Mouse (Mus musculus): ENCODE data around the gene Ipcef1. TPM values are rescaled to one million over a fixed set of nuclear protein-coding genes. Genes with fewer than 3 reads are reported as not detected.
A peak's percentile ranks its signal among the peaks of the same experiment; 100 is the strongest.

Gene Ipcef1
- polyA plus RNA-seq, 1 experiment from 2014 or later = 0.27 TPM

- no peaks in the 10 kb centered on the region for H3K36me3 ChIP-seq (ENCODE audit: insufficient read depth, low read length)
- no peaks in the 10 kb centered on the region for H3K27me3 ChIP-seq (replicated peaks; ENCODE audit: insufficient read depth, low read length)
- H3K9ac ChIP-seq (replicated peaks; ENCODE audit: low read depth) = no peak overlapping the region
- H3K4me2 ChIP-seq (replicated peaks; ENCODE audit: low read depth, low read length) = no peak overlapping the region
- ATAC-seq (no peak), DNase-seq (ENCODE audit: low spot score) (no peak)
- no peak overlapping the region for H3K4me3 ChIP-seq (ENCODE audit: low read depth, low read length)
- TF ChIP-seq EP300 (IDR thresholded peaks at IDR 0.05) (no peak), CTCF (IDR thresholded peaks at IDR 0.05) (no peak)
- no peaks in the 10 kb centered on the region for H3K4me1 ChIP-seq (ENCODE audit: insufficient read depth, low read depth, low read length)
- 77% methylated on average over 2 of the region's 2 CpGs for WGBS
- H3K27ac ChIP-seq (ENCODE audit: low read length) = no peak overlapping the region
- no peaks in the 10 kb centered on the region for H3K9me3 ChIP-seq (ENCODE audit: low read length)
Observed at GRCm38 (mm10) chr10:7074231-7074630, 22.0 kb upstream of the Ipcef1 start.

- no peaks in the 10 kb centered on the region for H3K4me1 ChIP-seq (ENCODE audit: insufficient read depth, low read depth, low read length)
- no peak overlapping the region for H3K4me3 ChIP-seq (ENCODE audit: low read depth, low read length)
- ATAC-seq (no peak), DNase-seq (ENCODE audit: low spot score) (no peak)
- no peaks in the 10 kb centered on the region for H3K9me3 ChIP-seq (ENCODE audit: low read length)
- H3K36me3 ChIP-seq (ENCODE audit: insufficient read depth, low read length) = no peaks in the 10 kb centered on the region
- H3K27me3 ChIP-seq (replicated peaks; ENCODE audit: insufficient read depth, low read length) = no peaks in the 10 kb centered on the region
- H3K4me2 ChIP-seq (replicated peaks; ENCODE audit: low read depth, low read length) = no peak overlapping the region
- WGBS = 64% methylated on average over 5 of the region's 5 CpGs
- TF ChIP-seq CTCF (IDR thresholded peaks at IDR 0.05) (no peak), EP300 (IDR thresholded peaks at IDR 0.05) (no peak)
- H3K9ac ChIP-seq (replicated peaks; ENCODE audit: low read depth) = no peak overlapping the region
- no peak overlapping the region for H3K27ac ChIP-seq (ENCODE audit: low read length)
Observed at GRCm38 (mm10) chr10:7070924-7071323, 18.6 kb upstream of the Ipcef1 start.

- H3K27ac ChIP-seq (ENCODE audit: low read length) = no peak overlapping the region
- H3K36me3 ChIP-seq (ENCODE audit: insufficient read depth, low read length) = no peaks in the 10 kb centered on the region
- DNase-seq (ENCODE audit: low spot score) (no peak), ATAC-seq (no peak)
- 53% methylated on average over 8 of the region's 8 CpGs for WGBS
- no peaks in the 10 kb centered on the region for H3K9me3 ChIP-seq (ENCODE audit: low read length)
- TF ChIP-seq CTCF (IDR thresholded peaks at IDR 0.05) = no peak
- no peak for TF ChIP-seq EP300 (IDR thresholded peaks at IDR 0.05)
- H3K4me1 ChIP-seq (ENCODE audit: insufficient read depth, low read depth, low read length) = no peaks in the 10 kb centered on the region
- no peak overlapping the region for H3K4me3 ChIP-seq (ENCODE audit: low read depth, low read length)
- H3K27me3 ChIP-seq (replicated peaks; ENCODE audit: insufficient read depth, low read length) = no peaks in the 10 kb centered on the region
- H3K9ac ChIP-seq (replicated peaks; ENCODE audit: low read depth) = no peak overlapping the region
- H3K4me2 ChIP-seq (replicated peaks; ENCODE audit: low read depth, low read length) = no peak overlapping the region
Observed at GRCm38 (mm10) chr10:7070100-7070835, 18.0 kb upstream of the Ipcef1 start.

GRCm38 (mm10) chr10:7069090-7069489 is 16.8 kb upstream of the Ipcef1 start:
- Histone ChIP-seq H3K4me3 (ENCODE audit: low read depth, low read length) (no peak overlapping the region), H3K27ac (ENCODE audit: low read length) (no peak overlapping the region), H3K27me3 (replicated peaks; ENCODE audit: insufficient read depth, low read length) (no peaks in the 10 kb centered on the region), H3K9ac (replicated peaks; ENCODE audit: low read depth) (no peak overlapping the region), H3K4me2 (replicated peaks; ENCODE audit: low read depth, low read length) (no peak overlapping the region), H3K4me1 (ENCODE audit: insufficient read depth, low read depth, low read length) (no peaks in the 10 kb centered on the region), H3K36me3 (ENCODE audit: insufficient read depth, low read length) (no peaks in the 10 kb centered on the region), H3K9me3 (ENCODE audit: low read length) (no peaks in the 10 kb centered on the region)
- TF ChIP-seq EP300 (IDR thresholded peaks at IDR 0.05) (no peak), CTCF (IDR thresholded peaks at IDR 0.05) (no peak)
- whole genome bisulfite sequencing = 83% methylated on average over 2 of the region's 2 CpGs
- ATAC-seq (no peak), DNase-seq (ENCODE audit: low spot score) (no peak)

GRCm38 (mm10) chr10:7068608-7069007 is 16.3 kb upstream of the Ipcef1 start:
- H3K4me1 ChIP-seq (ENCODE audit: insufficient read depth, low read depth, low read length) = no peaks in the 10 kb centered on the region
- no peak overlapping the region for H3K4me3 ChIP-seq (ENCODE audit: low read depth, low read length)
- no peak overlapping the region for H3K9ac ChIP-seq (replicated peaks; ENCODE audit: low read depth)
- H3K36me3 ChIP-seq (ENCODE audit: insufficient read depth, low read length) = no peaks in the 10 kb centered on the region
- no peak overlapping the region for H3K27ac ChIP-seq (ENCODE audit: low read length)
- H3K4me2 ChIP-seq (replicated peaks; ENCODE audit: low read depth, low read length) = no peak overlapping the region
- 66% methylated on average over 12 of the region's 12 CpGs for WGBS
- peak; percentile 27 for DNase-seq (ENCODE audit: low spot score)
- H3K9me3 ChIP-seq (ENCODE audit: low read length) = no peaks in the 10 kb centered on the region
- H3K27me3 ChIP-seq (replicated peaks; ENCODE audit: insufficient read depth, low read length) = no peaks in the 10 kb centered on the region
- TF ChIP-seq CTCF (IDR thresholded peaks at IDR 0.05) (peak; percentile 40), EP300 (IDR thresholded peaks at IDR 0.05) (no peak)
- ATAC-seq = no peak

GRCm38 (mm10) chr10:7063752-7064457 is 11.6 kb upstream of the Ipcef1 start:
- WGBS = 81% methylated on average over 9 of the region's 9 CpGs
- no peak overlapping the region for H3K4me3 ChIP-seq (ENCODE audit: low read depth, low read length)
- no peak overlapping the region for H3K27ac ChIP-seq (ENCODE audit: low read length)
- H3K9ac ChIP-seq (replicated peaks; ENCODE audit: low read depth) = no peak overlapping the region
- TF ChIP-seq CTCF (IDR thresholded peaks at IDR 0.05) (no peak), EP300 (IDR thresholded peaks at IDR 0.05) (no peak)
- ATAC-seq (no peak), DNase-seq (ENCODE audit: low spot score) (peak; percentile 21)
- H3K36me3 ChIP-seq (ENCODE audit: insufficient read depth, low read length) = no peaks in the 10 kb centered on the region
- no peak overlapping the region for H3K4me2 ChIP-seq (replicated peaks; ENCODE audit: low read depth, low read length)
- H3K9me3 ChIP-seq (ENCODE audit: low read length) = no peaks in the 10 kb centered on the region
- no peaks in the 10 kb centered on the region for H3K4me1 ChIP-seq (ENCODE audit: insufficient read depth, low read depth, low read length)
- no peaks in the 10 kb centered on the region for H3K27me3 ChIP-seq (replicated peaks; ENCODE audit: insufficient read depth, low read length)
